Mouse (Mus musculus) heart, adult 9 months (tissue): ENCODE results near the gene Gabrg3.
"Not testable (repeated sequence)": the region's sequence is repeated elsewhere in the genome, so short reads cannot be mapped to it uniquely, and the experiment has no call there.

ENCODE experiments used
- DNase-seq, 2 experiments: peaks; one replicate each; pipeline ENCODE4 v3.0.0; 2022; ENCODE audit warnings: low spot score in 2 of 2

Gene Gabrg3

DNA sequence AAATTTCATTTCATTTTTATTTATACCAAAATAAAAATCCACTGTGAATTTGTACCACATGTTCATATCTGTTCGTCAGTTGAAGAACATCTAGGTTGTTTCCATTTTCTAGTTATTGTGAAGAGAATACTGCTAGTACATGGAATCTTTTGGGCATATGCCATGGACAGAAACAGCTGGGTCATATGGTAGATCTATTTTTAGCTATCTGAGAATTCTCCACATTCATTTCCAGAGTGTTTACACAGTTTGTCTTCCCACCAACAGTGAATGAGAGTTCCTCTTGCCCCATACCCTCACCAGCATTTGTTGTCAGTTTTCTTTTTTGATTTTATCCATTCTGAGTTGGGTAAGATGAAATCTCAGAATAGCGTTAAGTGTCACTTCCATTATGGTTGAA lies 75.0 kb downstream of the Gabrg3 start:
- peak; percentile 16 to 43 for DNase-seq

DNA sequence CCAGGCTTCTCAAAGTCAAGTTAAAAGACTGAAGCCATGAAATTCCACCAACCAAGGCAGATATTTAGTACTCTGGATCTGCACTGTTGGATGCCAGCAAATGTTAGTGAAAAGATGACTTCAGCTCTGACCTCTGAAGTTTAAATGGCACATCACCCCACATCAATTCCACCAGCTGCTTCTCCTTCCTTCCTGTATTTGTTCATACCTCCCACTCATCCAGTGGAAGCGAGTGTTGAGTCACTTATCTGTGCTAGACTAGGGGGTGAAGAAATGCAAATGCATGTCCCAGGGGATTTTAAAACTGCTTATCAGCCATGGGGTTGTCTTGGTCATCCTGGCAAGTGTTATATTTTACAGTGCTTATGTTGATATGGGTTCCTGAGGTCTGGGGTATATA lies 79.7 kb downstream of the Gabrg3 start:
- DNase-seq, result no peak

DNA sequence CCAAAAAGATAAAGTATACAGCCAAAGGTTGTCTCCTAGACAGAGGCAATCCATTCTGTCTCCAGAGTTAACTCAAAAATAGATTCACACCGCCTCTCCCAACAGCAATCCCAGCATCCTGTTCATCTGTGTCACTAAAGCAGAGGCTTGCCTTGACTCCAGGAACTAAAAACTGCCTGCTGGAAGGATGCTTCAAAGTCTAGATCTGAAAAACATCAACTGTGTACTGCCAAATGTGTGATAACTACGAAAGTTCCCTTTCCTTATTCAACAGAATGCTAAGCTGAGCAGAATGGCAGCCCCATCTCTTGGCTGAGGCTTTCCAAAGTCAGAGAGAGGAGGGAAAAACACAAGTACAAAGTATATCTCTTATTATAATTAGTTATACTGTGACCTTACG lies 90.3 kb downstream of the Gabrg3 start:
- DNase-seq, result no peak

DNA sequence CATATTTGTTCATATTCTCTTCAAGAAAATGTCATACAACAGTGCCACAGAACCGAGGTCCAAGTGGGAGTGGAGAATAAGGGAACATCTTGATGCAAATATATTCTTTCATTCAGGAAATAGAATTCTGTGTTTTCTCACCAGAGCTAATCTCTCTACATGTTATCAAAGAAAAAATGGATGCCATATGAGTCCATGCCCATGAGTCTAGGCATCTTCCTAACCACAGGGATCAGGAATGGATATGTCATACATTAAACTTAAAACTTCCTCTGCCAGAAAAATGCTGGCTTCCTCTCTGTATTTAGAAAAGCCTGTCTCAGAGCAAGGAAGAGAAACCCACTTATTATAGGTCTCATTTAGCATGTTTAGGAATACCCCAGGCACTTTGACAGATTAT lies 92.9 kb downstream of the Gabrg3 start:
- DNase-seq, result no peak

DNA sequence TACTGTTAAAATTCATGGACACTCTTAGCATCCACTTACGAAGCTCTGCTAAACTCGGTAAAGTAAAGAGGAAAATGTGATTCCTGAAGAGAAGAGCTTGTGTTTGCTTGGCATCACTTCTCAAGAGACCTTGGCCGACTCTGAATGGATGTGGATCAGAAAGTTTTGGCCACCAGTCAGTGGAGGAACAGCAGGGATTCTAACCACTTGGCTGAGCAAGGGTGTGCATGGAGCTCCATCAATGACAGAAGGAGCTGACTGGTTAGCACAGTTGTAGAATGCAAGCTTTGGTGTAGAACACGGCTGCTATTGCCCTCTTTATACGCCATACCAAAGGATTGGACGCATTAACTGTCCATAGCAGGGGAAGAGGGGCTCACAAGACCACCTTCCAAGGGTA lies 93.4 kb downstream of the Gabrg3 start:
- DNase-seq, result no peak

DNA sequence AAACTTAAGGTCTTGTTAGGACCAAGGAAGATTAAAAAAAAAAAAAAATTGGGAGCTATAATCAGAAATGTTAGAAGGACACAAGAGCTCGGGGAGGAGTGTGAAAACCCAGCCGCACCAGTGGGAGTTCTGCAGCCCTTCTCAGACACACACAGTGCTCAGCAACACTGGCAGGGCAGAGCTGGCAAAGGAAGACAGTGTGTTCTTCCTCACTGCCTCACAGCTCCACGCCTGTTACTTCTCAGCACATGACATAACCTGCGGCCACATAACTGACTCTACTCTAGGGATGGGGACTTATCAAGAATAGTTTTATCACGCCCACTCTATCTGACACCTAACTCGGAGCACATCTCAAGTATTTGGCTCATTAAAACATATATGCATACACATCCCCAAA lies 103.8 kb downstream of the Gabrg3 start:
- no peak for DNase-seq

DNA sequence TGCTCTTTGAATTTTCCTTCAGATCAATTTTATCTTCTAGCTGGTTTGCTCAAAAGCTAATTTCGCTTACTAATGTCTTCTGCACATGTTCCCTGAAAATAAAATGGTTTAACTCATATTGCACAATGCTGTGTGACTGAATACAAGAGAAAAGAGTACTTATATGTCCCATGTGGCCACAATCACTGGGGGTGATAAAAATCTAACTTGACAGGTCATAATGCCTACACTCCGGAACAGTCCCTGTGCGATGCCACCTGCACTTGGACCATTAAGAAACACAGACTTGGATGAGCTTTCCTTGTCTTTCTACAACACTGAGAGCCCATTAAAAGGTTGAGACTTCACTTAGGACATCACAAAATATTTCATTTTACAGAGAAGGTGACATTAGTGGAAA lies 108.1 kb downstream of the Gabrg3 start:
- DNase-seq, result no peak

DNA sequence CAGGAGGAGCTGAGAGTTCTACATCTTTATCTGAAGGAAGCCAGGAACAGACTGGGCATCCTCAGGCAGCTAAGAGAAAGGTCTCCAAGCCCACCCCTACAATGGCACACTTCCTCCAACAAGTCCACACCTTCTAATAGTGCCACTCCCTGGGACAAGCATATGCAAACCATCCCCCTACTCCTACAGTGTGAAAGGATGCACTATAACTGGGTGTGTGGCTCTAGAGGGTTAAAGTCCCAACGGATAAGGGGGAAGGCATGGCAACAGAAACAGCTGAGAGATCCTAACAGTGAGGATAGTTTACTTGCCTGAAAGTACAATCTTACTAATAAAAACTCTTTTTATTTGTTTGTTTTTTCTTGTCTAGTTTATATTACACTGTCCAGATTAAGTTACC lies 126.8 kb downstream of the Gabrg3 start:
- DNase-seq, result no peak

DNA sequence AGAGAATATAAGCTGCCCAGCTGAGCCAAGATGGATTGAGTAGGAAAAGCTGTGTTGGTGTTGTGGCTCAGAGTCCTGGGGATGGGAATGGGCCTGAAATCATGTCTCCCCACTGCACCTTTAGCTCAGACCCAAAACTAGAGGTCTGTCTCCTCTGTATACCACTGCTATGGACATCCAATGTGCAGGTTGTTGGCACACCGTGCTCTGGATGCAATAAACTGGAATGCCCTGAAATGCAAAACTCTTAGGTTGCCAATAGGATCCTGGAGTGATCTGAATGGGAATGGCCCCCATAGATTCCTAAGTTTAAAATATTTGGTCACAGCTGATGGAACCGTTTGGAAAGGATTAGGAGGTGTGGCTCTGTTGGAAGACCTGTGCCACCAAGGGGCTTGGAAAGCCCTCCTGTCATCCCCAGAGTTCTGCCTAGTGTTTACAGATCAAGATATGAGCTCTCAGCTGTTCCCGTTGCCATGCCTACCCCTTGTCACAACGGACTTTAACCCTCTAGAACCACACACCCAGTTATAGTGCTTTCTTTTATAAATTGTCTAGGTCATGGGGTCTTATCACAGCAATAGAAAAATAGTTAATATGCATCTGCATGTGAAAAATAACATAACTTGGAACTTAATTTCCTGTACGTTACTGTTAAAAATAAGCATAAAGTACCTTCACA lies 128.0 kb downstream of the Gabrg3 start:
- no peak for DNase-seq

DNA sequence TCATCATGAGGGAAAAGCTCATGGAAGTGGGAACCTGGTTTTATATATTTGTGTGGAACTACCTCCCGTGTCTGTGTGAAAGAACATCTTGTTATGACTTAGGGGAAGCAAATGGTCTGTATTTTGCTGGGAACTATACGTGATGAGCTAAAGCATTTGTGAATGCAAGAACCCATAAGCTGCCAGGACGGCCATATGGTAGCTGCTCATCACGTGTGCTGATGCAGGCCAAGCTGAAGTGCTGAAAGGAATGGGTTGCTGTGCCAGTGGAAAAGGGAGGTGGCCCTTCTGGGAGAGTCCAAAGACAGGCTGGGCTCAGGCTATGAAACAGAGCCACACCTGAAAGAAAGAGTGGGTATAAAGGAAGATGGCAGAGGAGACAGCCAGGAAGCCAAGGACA lies 143.0 kb downstream of the Gabrg3 start:
- DNase-seq, result no peak

DNA sequence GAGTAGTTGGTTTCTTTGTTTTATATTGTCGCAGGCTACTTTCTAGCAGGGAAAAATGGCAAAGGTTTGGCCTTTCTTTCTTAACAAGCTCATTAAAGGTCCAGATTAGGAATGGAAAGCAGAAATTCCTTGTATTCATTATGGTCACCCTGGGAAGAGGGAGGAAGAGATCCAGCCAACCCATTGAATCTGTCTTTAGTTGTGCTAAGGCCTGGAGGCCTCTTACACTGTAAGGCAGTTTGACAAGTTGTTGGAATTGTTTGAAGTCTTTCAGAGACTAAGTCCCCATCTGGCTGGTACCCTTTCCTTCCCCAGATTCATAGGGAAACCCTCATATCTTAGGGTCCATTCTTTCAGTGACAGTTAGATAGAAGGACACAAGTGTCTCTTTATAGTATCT lies 172.9 kb downstream of the Gabrg3 start:
- no peak for DNase-seq

DNA sequence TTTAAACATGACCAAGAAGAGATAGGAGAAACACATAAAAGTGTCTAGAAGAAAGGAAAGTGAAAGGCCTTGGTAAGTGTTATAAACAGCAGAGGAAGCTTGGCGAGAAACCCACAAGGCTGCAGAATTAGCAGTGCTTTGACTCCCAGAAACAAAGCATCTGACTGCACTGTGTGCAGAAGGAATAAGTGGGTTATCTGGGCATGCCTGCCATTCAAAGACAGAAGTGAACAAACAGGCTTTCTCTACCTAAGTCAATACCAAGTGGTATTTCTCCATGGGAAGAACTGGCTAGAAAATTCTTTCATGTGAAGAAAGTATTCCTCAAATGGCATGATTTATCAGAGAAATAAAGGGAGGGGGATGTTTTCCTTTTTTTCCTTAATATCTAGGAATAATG lies 201.0 kb downstream of the Gabrg3 start:
- no peak for DNase-seq

DNA sequence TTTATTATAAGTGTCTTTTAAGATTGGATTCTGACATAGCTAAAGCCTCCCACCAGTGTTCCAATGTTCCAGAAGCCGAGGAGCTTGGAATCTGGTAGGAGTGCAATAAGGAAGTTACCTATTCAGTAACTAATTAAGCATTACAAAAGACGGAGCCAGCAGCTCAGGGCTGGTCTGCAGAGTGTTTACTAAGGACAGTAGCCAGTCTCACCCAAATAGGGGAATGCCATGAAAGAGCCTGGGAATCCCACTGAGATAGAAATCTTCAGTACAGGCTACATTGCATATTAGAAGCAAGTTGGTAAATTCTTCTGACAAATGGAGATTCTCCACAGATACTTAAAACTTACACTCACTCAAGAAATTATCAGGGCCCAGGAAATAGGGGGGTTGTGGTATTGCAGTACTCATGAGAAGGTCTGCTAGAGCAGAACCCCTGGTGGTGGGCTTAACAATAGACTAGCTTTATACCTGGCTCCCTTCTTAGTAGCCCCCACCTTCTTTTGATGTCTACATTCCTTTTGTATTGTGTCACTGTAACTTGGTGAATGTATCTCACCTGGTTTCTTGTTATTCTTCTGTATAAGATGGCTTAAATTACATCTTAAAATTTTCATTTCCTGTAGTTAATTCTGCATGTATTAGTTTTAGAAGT lies 211.0 kb downstream of the Gabrg3 start:
- not testable (repeated sequence) for DNase-seq

DNA sequence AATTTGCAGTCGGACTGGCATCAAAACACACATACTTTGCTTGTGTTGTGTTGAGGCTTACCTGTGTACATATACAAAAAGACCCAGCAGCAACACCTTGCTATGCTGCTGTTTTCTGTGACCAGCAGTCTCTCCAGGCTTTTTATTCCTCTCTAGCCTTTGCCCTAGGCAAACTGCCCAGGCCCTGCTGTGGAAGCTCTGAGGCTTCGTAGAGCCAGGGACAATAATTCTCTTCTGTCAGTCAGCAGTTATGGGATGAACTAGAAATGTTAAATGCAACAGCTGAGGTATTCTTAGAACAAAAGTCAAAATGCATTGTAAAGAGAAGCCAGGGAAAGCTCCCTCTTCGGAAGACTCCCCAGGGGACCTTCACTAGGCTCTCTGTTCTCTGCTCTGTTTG lies 220.1 kb downstream of the Gabrg3 start:
- no peak for DNase-seq

DNA sequence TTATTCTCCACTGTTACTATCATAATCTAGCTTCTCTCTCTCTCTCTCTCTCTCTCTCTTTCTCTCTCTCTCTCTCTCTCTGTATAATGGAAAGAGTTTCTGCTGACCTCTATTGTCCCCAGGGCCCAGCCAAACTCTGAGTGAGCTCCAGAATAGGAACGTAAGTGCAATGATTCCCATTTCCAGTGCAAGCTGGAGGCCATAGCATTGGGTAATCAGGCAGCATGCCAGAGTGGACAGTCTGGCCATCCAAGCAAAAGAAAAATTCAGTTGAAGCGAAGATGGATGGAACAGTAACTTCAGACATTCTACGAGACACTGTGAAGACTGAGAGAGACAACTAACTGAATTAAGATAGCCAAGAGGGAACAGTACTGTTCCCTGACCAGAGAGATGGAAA lies 228.8 kb downstream of the Gabrg3 start:
- peak; percentile 4 to 7 for DNase-seq

DNA sequence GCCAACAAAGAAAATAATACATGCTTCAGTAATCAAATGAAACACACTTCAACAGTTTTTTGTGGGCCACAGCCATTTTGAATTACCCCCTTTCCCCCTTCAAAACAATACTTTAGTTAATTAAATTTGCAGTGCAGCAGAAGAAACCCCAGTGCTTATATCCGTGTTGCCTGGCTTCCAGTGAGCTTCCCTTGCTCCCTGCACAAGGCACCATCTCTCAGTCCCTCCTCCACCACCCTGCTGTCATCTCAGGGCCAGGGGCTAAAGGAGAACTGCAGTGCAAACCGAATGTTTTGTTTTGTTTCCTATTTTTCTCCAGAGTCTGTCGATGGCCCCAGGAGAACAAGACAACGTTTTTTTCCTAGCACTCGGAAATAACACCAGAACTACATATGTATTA lies 233.2 kb downstream of the Gabrg3 start:
- DNase-seq, result no peak

DNA sequence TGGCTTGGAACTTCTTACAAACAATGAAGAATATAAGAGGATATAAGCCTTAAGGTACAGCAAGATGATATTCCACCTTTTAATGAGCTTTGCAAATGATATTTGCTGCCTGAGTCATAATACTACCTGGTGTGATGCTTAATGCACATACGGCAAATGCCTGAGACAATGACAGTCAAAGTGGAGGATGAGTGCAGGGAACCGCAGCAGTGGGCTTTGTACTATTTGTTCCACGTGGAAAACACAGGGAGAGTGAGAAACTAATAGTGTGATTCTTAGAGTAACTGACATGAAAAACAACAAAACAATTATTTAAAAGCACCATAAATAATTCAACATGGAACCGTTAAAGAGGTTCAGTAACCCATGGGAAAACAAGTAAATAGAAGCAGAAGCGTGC lies 236.2 kb downstream of the Gabrg3 start:
- no peak for DNase-seq

DNA sequence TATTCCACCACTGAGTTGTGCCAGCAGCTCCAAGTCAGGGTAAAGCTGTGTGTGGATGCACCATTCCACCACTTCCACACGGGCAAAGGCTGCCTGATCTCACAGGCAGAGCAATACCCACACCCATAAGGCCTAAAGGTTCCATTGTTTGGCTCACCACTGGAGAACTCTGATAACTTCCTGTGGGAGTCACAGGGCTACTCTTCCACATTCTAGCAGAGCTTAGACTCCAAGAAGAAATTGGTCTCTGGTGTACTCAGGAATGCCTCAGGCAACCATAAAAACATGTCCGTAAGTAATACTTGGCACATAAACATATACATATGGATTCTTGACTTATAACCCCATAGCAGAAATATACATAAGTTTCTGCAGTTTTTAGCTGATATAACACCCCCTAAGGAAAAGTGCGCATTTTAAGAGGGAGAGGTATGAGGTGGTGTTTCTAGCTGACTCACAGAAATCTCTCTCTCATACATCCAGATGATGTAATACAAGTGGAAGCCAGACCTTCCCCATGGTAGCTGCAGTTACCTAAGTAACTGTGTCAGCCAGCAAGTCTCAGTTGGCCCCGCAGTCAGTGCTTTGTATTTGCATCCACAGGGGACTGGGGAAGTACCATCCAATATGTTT lies 248.8 kb downstream of the Gabrg3 start:
- no peak for DNase-seq

DNA sequence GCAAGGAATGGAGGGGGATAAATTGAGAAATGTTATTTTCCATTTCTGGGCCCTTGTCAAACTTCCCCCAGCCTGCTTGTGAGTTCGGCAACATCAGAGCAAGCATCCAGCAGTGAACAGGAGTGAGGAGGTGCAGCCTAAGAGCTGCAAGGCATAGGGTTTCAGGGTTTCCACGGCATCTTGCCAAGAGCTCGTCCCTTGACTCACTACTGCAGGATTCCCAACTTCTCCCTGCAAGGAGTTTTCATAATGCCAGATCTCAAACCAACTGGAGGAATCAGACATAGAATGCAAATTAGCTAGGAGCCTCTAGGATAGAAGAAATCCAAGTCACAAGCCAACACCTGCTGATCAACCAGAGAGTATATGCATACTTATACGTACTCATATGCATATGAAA lies 254.0 kb downstream of the Gabrg3 start:
- DNase-seq, result no peak

DNA sequence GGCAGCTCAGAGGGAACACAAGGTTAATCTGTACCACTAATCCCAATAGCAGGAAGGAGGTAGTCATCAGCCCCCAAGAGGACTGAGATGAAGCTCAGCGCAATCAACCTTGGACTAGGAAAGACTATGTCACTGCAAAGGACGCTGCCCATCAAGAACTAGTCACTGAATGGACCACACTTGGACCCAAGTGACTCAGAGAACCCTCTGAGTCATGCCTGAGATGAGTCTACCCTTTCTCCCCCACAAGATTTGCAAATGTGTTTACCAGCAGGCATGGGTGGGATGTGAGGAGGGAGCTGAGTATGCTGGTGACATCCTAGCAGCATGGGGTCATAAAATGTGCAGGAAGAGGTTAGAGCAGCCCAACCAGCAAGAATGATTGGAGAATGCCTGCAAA lies 254.5 kb downstream of the Gabrg3 start:
- DNase-seq, result no peak

DNA sequence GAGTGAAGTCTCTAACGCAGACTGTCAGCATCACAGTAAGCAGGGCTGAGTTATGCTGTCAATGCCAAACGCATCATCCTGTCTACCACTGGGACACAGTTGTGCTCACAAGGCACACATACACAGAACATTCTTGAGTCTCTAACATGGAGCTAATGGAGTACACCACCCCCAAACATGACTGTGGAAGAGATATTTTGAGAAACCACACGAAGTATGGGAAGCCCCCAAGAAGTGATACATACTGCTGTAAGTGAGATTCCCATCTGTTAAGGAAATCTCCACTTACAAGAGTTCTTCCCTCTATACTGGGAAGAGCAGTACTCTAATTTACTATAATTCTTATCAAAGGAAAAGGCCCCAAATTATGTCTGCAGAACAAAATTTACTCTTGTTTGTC lies 286.9 kb downstream of the Gabrg3 start:
- no peak for DNase-seq

DNA sequence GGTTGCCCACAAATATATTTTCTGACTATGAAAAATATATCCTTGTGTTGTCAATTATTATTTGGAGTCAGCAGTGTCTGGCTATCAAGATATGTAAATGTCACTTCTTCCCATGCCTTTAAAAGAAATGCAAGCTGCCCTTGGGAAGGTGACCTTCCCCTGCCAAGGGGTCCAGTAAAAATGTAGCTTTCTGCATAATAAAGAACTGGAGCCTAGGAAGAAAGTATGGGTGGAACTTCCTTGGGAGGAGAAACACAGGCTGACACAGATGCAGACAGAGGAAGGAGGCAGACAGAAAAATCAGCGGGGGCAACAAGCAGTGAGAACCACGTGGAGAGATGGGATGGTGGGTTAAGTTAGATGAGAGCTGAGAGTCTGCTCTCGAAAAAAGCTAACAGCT lies 304.9 kb downstream of the Gabrg3 start:
- DNase-seq, result no peak

DNA sequence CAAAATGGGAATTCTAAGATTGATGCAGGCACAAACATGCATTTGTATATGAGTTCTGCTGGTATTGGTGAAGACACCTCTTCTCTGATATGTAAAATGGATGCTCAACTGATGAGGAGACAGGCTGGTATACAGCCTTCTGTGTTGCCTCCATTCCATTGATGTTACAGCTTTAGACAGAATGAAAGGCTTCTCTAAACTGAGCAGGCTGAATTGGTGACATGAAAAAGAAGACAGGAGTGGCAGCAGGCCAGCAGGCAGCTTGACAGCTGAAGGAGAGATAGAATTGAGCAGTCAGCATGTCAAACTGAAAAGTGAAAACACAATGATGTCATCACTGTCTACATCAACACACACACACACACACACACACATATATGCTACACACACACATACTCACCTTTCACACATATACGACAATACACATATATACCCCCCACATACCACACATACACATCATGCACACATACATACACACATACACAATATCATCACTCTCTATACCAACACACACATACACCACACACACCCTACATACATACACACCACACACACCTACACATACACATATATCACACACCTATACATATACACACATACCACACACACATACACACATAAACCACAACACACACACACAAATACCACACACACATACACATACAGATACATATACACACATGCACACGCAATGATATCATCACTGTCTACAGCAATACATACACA lies 315.4 kb downstream of the Gabrg3 start:
- no peak for DNase-seq
